Mouse (Mus musculus): Measurements from ENCODE around the gene Neu4. TPM values are rescaled to one million over a fixed set of nuclear protein-coding genes. Genes with fewer than 3 reads are reported as not detected.
A peak's percentile ranks its signal among the peaks of the same experiment; 100 is the strongest.
"Not testable (repeated sequence)": the region's sequence is repeated elsewhere in the genome, so short reads cannot be mapped to it uniquely, and the experiment has no call there.

The Neu4 gene
- polyA plus RNA-seq (2014; fragmentation: Nextera tagmentation; extraction: Ambion mirVana), result not detected in 2 replicates

DNA sequence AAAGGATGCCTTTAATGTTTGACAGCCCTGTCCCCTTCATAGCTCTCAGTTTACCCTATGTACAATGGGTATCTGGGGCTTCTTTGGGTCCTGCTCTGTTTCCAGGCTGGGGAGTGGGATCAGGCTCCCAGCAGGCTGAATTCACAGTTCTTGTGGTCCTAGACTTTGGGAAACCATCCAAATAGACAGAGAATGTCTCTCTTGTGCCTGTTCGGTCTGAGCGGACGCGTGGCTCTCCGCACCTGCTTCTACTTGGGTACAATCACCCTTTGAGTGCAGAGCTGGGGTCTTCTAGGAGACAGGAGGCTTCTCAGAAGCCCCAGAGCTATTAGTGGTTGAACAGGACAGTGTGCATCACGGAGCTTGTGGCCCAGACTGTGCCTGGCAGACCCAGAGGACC lies at the start of gene Neu4:
Gene Neu4 (plus strand): TSS at position 301 of the 400 bp plus-strand sequence.
- Histone ChIP-seq H3K9ac (ENCODE audit: low read depth, low read length) (no peak within 1 kb of the TSS), H3K27ac (ENCODE audit: low read depth, low read length) (no peak within 1 kb of the TSS), H3K4me3 (ENCODE audit: low read depth, low read length) (no peak within 1 kb of the TSS), H3K9me3 (replicated peaks; ENCODE audit: control insufficient read depth, low read length) (no peaks in the 10 kb centered on the region), H3K4me1 (ENCODE audit: control insufficient read depth, insufficient read depth, low read length) (no peaks in the 10 kb centered on the region), H3K4me2 (no peak within 1 kb of the TSS), H3K27me3 (ENCODE audit: control insufficient read depth, insufficient read depth, low read length) (no peaks in the 10 kb centered on the region), H3K36me3 (ENCODE audit: control insufficient read depth, insufficient read depth, low read length) (no peaks in the 10 kb centered on the region)
- 85% methylated on average over 6 of the region's 6 CpGs for whole genome bisulfite sequencing (ENCODE audit: insufficient replicate concordance)
- ATAC-seq (replicated peaks; ENCODE audit: insufficient number of reproducible peaks, low FRiP score, low TSS enrichment), result no peak

DNA sequence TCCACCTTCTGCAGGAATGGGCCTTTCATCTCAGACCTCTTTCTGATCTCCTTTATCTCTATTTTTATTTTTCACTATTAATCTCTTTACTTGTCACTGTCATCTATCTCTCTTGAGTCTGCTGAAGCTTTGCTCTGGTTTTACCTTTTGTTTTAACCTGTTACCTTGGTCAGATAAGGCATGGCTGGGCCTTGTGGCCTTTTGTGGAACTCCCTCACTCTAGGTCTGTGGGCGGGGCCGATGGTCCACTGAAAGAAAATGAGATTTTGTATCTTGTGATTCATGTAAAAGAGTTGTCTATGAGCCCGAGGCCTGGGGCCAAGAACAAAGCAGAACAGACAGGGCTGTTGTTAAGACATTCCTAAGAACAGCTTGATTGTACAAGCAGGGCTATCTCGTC lies 49.5 kb upstream of the Neu4 start:
- H3K9ac ChIP-seq (ENCODE audit: low read depth, low read length); H3K36me3 ChIP-seq (ENCODE audit: control insufficient read depth, insufficient read depth, low read length); H3K27me3 ChIP-seq (ENCODE audit: control insufficient read depth, insufficient read depth, low read length); H3K4me3 ChIP-seq (ENCODE audit: low read depth, low read length); H3K9me3 ChIP-seq (replicated peaks; ENCODE audit: control insufficient read depth, low read length); H3K27ac ChIP-seq (ENCODE audit: low read depth, low read length); H3K4me1 ChIP-seq (ENCODE audit: control insufficient read depth, insufficient read depth, low read length); H3K4me2 ChIP-seq; ATAC-seq (replicated peaks; ENCODE audit: insufficient number of reproducible peaks, low FRiP score, low TSS enrichment): not testable (repeated sequence)
- no CpG with 5 or more reads among the region's 4 CpGs for WGBS (ENCODE audit: insufficient replicate concordance)

DNA sequence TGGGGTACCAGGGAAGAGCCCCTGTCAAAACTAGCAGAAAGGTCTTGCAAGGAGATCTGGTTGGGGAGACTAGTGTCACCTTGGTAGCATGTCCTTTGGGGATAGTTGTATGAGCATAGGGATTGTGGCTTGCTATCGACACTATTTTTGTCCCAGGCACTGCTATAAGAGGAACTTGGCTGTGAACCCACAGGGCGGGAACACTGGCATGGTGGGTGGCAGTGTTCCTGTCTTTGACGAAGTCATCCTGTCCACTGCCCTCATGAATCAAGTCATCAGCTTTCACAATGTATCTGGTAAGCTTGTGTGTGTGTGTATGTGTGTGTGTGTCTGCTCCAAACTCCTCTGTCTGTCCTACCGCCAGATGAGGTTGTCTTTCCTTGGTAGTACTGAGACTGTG lies 44.5 kb upstream of the Neu4 start:
- H3K4me3 ChIP-seq (ENCODE audit: low read depth, low read length); H3K27me3 ChIP-seq (ENCODE audit: control insufficient read depth, insufficient read depth, low read length); H3K9me3 ChIP-seq (replicated peaks; ENCODE audit: control insufficient read depth, low read length); H3K4me1 ChIP-seq (ENCODE audit: control insufficient read depth, insufficient read depth, low read length); H3K27ac ChIP-seq (ENCODE audit: low read depth, low read length); H3K36me3 ChIP-seq (ENCODE audit: control insufficient read depth, insufficient read depth, low read length); H3K9ac ChIP-seq (ENCODE audit: low read depth, low read length); H3K4me2 ChIP-seq: not testable (repeated sequence)
- WGBS (ENCODE audit: insufficient replicate concordance), result 38% methylated on average over 1 of the region's 4 CpGs
- ATAC-seq (replicated peaks; ENCODE audit: insufficient number of reproducible peaks, low FRiP score, low TSS enrichment), result 0 out of 2 replicates have a peak, but pooled peaks have one; percentile 10

DNA sequence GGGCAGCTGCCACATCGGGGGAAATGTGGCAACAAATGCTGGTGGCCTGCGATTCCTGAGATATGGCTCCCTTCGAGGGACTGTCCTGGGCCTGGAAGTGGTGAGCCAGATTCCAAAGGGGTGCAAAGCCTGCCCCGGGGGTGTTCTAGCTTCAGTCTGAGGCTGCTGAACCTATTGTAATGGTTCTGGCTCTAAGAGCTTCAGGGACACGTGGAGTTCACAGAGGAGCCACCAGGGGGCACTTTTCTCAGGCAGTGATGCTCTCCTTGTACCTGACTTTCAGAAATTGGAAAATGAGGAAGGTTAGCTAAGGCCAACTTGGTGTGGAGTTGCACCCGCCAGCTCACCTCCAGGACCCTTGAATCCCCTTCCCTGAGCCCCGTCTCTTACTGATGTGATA lies 42.0 kb upstream of the Neu4 start:
- no CpG with 5 or more reads among the region's 7 CpGs for WGBS (ENCODE audit: insufficient replicate concordance)
- H3K4me3 ChIP-seq (ENCODE audit: low read depth, low read length); H3K27ac ChIP-seq (ENCODE audit: low read depth, low read length); ATAC-seq (replicated peaks; ENCODE audit: insufficient number of reproducible peaks, low FRiP score, low TSS enrichment); H3K9ac ChIP-seq (ENCODE audit: low read depth, low read length); H3K36me3 ChIP-seq (ENCODE audit: control insufficient read depth, insufficient read depth, low read length); H3K9me3 ChIP-seq (replicated peaks; ENCODE audit: control insufficient read depth, low read length); H3K4me2 ChIP-seq; H3K27me3 ChIP-seq (ENCODE audit: control insufficient read depth, insufficient read depth, low read length); H3K4me1 ChIP-seq (ENCODE audit: control insufficient read depth, insufficient read depth, low read length): not testable (repeated sequence)

DNA sequence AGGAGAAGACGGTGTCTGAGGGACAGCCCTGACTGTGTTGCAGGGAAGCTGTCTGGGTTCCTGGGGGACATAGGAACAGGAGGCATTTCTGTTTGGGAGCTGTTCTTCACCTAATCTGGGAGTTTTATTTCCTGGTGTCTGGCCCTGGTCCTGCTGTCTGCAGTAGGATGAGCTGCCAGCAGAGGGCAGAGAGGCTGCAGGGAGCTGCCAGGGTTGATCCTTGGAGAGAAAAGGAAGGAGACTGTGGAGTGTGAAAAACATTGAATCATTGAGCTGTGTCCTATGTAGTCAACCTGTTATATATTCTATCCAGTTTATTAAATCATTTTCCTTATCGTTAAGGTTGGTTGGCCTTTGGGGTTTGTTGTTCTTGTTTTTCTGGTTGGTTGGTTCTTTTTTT lies 39.3 kb upstream of the Neu4 start:
- ATAC-seq (replicated peaks; ENCODE audit: insufficient number of reproducible peaks, low FRiP score, low TSS enrichment); H3K9ac ChIP-seq (ENCODE audit: low read depth, low read length); H3K4me1 ChIP-seq (ENCODE audit: control insufficient read depth, insufficient read depth, low read length); H3K27ac ChIP-seq (ENCODE audit: low read depth, low read length); H3K27me3 ChIP-seq (ENCODE audit: control insufficient read depth, insufficient read depth, low read length); H3K36me3 ChIP-seq (ENCODE audit: control insufficient read depth, insufficient read depth, low read length); H3K4me3 ChIP-seq (ENCODE audit: low read depth, low read length); H3K4me2 ChIP-seq; H3K9me3 ChIP-seq (replicated peaks; ENCODE audit: control insufficient read depth, low read length): not testable (repeated sequence)
- WGBS (ENCODE audit: insufficient replicate concordance), result no CpG with 5 or more reads among the region's 2 CpGs

DNA sequence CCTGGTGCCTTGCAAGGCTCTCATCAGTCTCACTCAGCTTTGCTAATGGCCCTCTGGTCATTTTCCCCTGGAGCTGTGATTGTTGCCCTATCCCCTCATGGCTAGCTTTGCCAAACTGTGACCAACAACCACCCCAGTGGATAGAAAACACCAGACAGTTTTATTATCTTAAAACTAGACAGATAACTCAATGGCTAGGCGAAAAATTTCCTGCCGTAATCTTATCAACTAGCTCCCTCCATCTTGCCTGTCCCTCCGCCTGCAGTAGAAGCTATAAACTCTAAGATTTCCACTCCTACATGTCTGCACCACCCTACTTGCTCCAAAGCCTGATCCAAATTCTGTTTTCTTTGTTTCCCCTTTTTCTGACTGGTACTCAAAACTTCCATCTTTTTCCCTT lies 34.1 kb upstream of the Neu4 start:
- no peaks in the 10 kb centered on the region for H3K36me3 ChIP-seq (ENCODE audit: control insufficient read depth, insufficient read depth, low read length)
- no peaks in the 10 kb centered on the region for H3K27me3 ChIP-seq (ENCODE audit: control insufficient read depth, insufficient read depth, low read length)
- H3K27ac ChIP-seq (ENCODE audit: low read depth, low read length), result no peak overlapping the region
- 35% methylated on average over 3 of the region's 3 CpGs for WGBS (ENCODE audit: insufficient replicate concordance)
- no peak overlapping the region for H3K4me2 ChIP-seq
- H3K4me3 ChIP-seq (ENCODE audit: low read depth, low read length), result no peak overlapping the region
- H3K9me3 ChIP-seq (replicated peaks; ENCODE audit: control insufficient read depth, low read length), result no peaks in the 10 kb centered on the region
- no peaks in the 10 kb centered on the region for H3K4me1 ChIP-seq (ENCODE audit: control insufficient read depth, insufficient read depth, low read length)
- no peak for ATAC-seq (replicated peaks; ENCODE audit: insufficient number of reproducible peaks, low FRiP score, low TSS enrichment)
- H3K9ac ChIP-seq (ENCODE audit: low read depth, low read length), result no peak overlapping the region

DNA sequence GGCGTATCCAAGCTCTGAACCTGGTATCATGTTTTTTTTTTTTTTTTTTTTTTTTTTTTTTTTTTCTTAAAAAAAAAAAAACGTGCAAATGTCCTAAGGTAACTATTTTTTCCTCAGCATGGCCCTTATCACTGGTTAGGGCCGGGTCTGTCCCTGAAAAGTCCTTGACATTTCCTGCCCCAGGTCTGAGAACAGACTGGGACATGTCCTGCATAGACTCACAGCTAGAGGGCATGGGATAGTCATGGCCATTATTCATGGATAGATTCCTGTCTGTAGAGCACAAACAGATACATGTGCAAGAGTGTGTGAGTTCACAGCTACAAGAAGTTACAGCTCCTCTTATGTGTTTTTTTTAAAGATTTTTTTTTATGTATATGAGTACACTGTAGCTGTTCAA lies 31.5 kb upstream of the Neu4 start:
- H3K27me3 ChIP-seq (ENCODE audit: control insufficient read depth, insufficient read depth, low read length), result no peaks in the 10 kb centered on the region
- whole genome bisulfite sequencing (ENCODE audit: insufficient replicate concordance), result 42% methylated on average over 3 of the region's 3 CpGs

DNA sequence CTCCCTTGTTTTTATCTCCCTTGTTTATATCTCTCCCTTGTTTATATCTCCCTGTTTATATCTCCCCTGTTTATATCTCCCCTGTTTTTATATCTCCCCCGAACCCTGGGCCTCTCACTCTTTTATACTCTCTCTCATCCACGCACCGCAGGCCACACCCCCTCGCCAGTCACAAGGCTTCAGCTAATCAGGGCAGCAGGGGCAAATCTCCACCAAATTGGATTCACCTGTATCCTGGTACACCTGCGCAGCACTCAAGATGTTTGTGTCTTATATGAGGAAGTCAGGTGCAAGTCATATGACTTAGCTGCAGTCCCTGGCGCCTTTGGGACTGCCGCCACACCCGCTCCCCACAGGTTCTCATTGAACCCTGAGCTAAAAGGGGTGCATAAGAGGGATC lies 30.0 kb upstream of the Neu4 start, which contains the start of gene Gal3st2c:
Gene Gal3st2c (plus strand): TSS at position 301 of the 400 bp plus-strand sequence.
- ATAC-seq (replicated peaks; ENCODE audit: insufficient number of reproducible peaks, low FRiP score, low TSS enrichment); H3K9ac ChIP-seq (ENCODE audit: low read depth, low read length); H3K36me3 ChIP-seq (ENCODE audit: control insufficient read depth, insufficient read depth, low read length); H3K9me3 ChIP-seq (replicated peaks; ENCODE audit: control insufficient read depth, low read length); H3K27ac ChIP-seq (ENCODE audit: low read depth, low read length); H3K4me2 ChIP-seq; H3K4me3 ChIP-seq (ENCODE audit: low read depth, low read length); H3K27me3 ChIP-seq (ENCODE audit: control insufficient read depth, insufficient read depth, low read length); H3K4me1 ChIP-seq (ENCODE audit: control insufficient read depth, insufficient read depth, low read length): not testable (repeated sequence)
- 78% methylated on average over 7 of the region's 8 CpGs for WGBS (ENCODE audit: insufficient replicate concordance)

More for the DNA sequence above, 31.5 kb upstream of the Neu4 start:
- Histone ChIP-seq H3K4me2 (no peak overlapping the region), H3K9me3 (replicated peaks; ENCODE audit: control insufficient read depth, low read length) (no peaks in the 10 kb centered on the region), H3K9ac (ENCODE audit: low read depth, low read length) (no peak overlapping the region), H3K36me3 (ENCODE audit: control insufficient read depth, insufficient read depth, low read length) (no peaks in the 10 kb centered on the region), H3K27ac (ENCODE audit: low read depth, low read length) (no peak overlapping the region), H3K4me3 (ENCODE audit: low read depth, low read length) (no peak overlapping the region), H3K4me1 (ENCODE audit: control insufficient read depth, insufficient read depth, low read length) (no peaks in the 10 kb centered on the region)
- ATAC-seq (replicated peaks; ENCODE audit: insufficient number of reproducible peaks, low FRiP score, low TSS enrichment), result no peak

DNA sequence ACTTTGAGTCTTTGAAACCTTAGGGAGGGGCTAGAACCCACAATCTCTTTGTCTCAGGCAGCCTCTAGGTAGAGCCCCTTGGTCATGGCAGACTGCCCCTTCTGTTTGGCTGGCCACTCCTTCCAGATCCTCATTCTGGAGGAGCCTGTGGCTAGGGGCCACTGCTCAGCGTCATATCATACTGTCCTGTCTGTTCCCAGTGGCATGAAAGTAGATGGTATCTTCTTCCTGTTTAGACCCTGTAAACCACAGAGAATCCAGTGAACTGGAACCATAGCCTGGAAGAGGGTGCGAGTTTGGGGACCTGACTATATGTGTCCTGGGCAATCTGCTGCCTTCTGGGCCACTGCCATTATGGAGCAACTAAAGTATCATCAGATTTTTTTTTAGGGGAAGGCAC lies 29.2 kb upstream of the Neu4 start:
- H3K9ac ChIP-seq (ENCODE audit: low read depth, low read length); H3K9me3 ChIP-seq (replicated peaks; ENCODE audit: control insufficient read depth, low read length); H3K4me1 ChIP-seq (ENCODE audit: control insufficient read depth, insufficient read depth, low read length); H3K27ac ChIP-seq (ENCODE audit: low read depth, low read length); H3K4me2 ChIP-seq; H3K27me3 ChIP-seq (ENCODE audit: control insufficient read depth, insufficient read depth, low read length); H3K4me3 ChIP-seq (ENCODE audit: low read depth, low read length); H3K36me3 ChIP-seq (ENCODE audit: control insufficient read depth, insufficient read depth, low read length); ATAC-seq (replicated peaks; ENCODE audit: insufficient number of reproducible peaks, low FRiP score, low TSS enrichment): not testable (repeated sequence)
- WGBS (ENCODE audit: insufficient replicate concordance), result 74% methylated on average over 2 of the region's 2 CpGs

Data from heart, embryonic 11.5 days (tissue).